Mouse (Mus musculus) layer of hippocampus, postnatal 10 days (tissue): ENCODE data around the gene Rflnb. TPM values are rescaled to one million over a fixed set of nuclear protein-coding genes. Genes with fewer than 3 reads are reported as not detected.

Experiments used
- DNase-seq, 2 experiments: peaks; one replicate each; pipeline ENCODE4 v3.0.0; 2021; ENCODE audit warnings: low spot score in 2 of 2
- total RNA-seq, 2 experiments: library from RNA; stranded (reverse); gene quantifications; 2 replicates each; pipeline ENCODE4 v1.2.3; 2021

Rflnb gene
- total RNA-seq, 2 experiments from 2014 or later = 16.9 to 20.5 TPM

GRCm38 (mm10) chr11:75992481-75992880 is 35.1 kb downstream of the Rflnb start:
- DNase-seq = no peak

GRCm38 (mm10) chr11:75991911-75992310 is 35.7 kb downstream of the Rflnb start:
- no peak for DNase-seq

- no peak for DNase-seq
Measured at GRCm38 (mm10) chr11:75990965-75991835, 36.4 kb downstream of the Rflnb start.

GRCm38 (mm10) chr11:75985948-75986347 is 41.6 kb downstream of the Rflnb start:
- no peak for DNase-seq

GRCm38 (mm10) chr11:75984581-75984980 is 43.0 kb downstream of the Rflnb start:
- DNase-seq = no peak

- no peak for DNase-seq
Measured at GRCm38 (mm10) chr11:75983194-75983593, 44.4 kb downstream of the Rflnb start.

GRCm38 (mm10) chr11:75980413-75980812 is 47.2 kb downstream of the Rflnb start:
- DNase-seq = no peak

GRCm38 (mm10) chr11:75978051-75978450 is 49.5 kb downstream of the Rflnb start:
- no peak for DNase-seq

- no peak for DNase-seq
Measured at GRCm38 (mm10) chr11:75976748-75977147, 50.8 kb downstream of the Rflnb start.

- DNase-seq = peak in 1 of 2 experiments; percentile 24
Measured at GRCm38 (mm10) chr11:75973988-75974387, 53.6 kb downstream of the Rflnb start.

GRCm38 (mm10) chr11:75972916-75973567 is 54.5 kb downstream of the Rflnb start:
- no peak for DNase-seq

GRCm38 (mm10) chr11:75972188-75972587 is 55.4 kb downstream of the Rflnb start:
- DNase-seq = no peak

- no peak for DNase-seq
Measured at GRCm38 (mm10) chr11:75970629-75971028, 57.0 kb downstream of the Rflnb start.

Other genes starting within 250 kb of the Rflnb start
- 10 to 100 TPM; 76.5 to 82.5 TPM for gene Doc2b, start 231.7 kb downstream of the Rflnb start, total RNA-seq
- 1 to 10 TPM; 4.2 to 5.6 TPM for gene Rph3al, start 89.4 kb downstream of the Rflnb start, total RNA-seq
- 1 to 10 TPM; 3.1 to 4.8 TPM for gene 1700016K19Rik, start 27.9 kb downstream of the Rflnb start, total RNA-seq
- 10 to 100 TPM; 75.2 to 75.6 TPM for gene Vps53, start 151.9 kb upstream of the Rflnb start, total RNA-seq
- gene Fam57a, start 151.9 kb upstream of the Rflnb start, total RNA-seq = 10 to 100 TPM; 20.2 to 22.3 TPM
- 1 to 10 TPM in 1 of 2 experiments, under 1 TPM in 1; 0.69 to 1.3 TPM for gene Dbil5, start 189.8 kb upstream of the Rflnb start, total RNA-seq
- 10 to 100 TPM; 11.5 to 11.6 TPM for gene Gemin4, start 189.9 kb upstream of the Rflnb start, total RNA-seq
- gene Mrm3, start 215.9 kb upstream of the Rflnb start, total RNA-seq = 10 to 100 TPM; 17.6 to 18.2 TPM
- 10 to 100 TPM; 48.6 to 66.6 TPM for gene Glod4, start 215.9 kb upstream of the Rflnb start, total RNA-seq